Comparison of ENCODE assay signal across 30 mouse cellular contexts in genomic region chr7:29346212-29346611, GRCm38 (mm10). TPM values are rescaled to one million over a fixed set of nuclear protein-coding genes. Genes with fewer than 3 reads are reported as not detected.
DNase-seq lines count a peak whose midpoint lies in the region; ATAC-seq and TF ChIP-seq lines count a peak whose summit lies in the region.
"Had no signal": no experiment of that assay in that cellular context is flagged by ENCODE, and none has a peak within 500 bp of the region (broad histone marks: within the 10 kb centered on the region; RNA-seq: fewer than 3 reads in every experiment).

No protein-coding gene starts in this region.

- peaks cover 22% of the 10 kb centered on the region; the same call in 1 of the 2 replicates for H3K36me3 ChIP-seq in forebrain, embryonic 12.5 days (replicated peaks)
- no peaks in the 10 kb centered on the region; the same call in 1 of the 2 replicates for H3K36me3 ChIP-seq in forebrain, embryonic 11.5 days (ENCODE audit: control insufficient read depth, insufficient read depth, low read length)
- peaks cover 23% of the 10 kb centered on the region for H3K36me3 ChIP-seq in forebrain, postnatal 0 days (ENCODE audit: insufficient read depth)
- H3K36me3 ChIP-seq in midbrain, embryonic 11.5 days (ENCODE audit: control insufficient read depth, insufficient read depth, low read length) = peaks cover 5% of the 10 kb centered on the region; the same call in 1 of the 2 replicates

- no peaks in the 10 kb centered on the region for H3K9me3 ChIP-seq in forebrain, embryonic 12.5 days
- no peaks in the 10 kb centered on the region for H3K9me3 ChIP-seq in forebrain, embryonic 11.5 days (ENCODE audit: control insufficient read depth, low read length)
- H3K9me3 ChIP-seq in forebrain, postnatal 0 days (ENCODE audit: low read length) = no peaks in the 10 kb centered on the region
- H3K9me3 ChIP-seq in midbrain, embryonic 11.5 days (ENCODE audit: control insufficient read depth, low read length) = no peaks in the 10 kb centered on the region
- H3K9me3 ChIP-seq: embryonic facial prominence, embryonic 10.5 days; embryonic facial prominence, embryonic 15.5 days; hindbrain, embryonic 10.5 days; midbrain, embryonic 15.5 days had no signal

- H3K27me3 ChIP-seq in forebrain, embryonic 12.5 days = no peaks in the 10 kb centered on the region
- no peaks in the 10 kb centered on the region for H3K27me3 ChIP-seq in forebrain, embryonic 11.5 days (ENCODE audit: control insufficient read depth, insufficient read depth, low read length)
- no peaks in the 10 kb centered on the region for H3K27me3 ChIP-seq in forebrain, postnatal 0 days (ENCODE audit: insufficient read depth, low read length)
- H3K27me3 ChIP-seq in midbrain, embryonic 11.5 days (ENCODE audit: control insufficient read depth, insufficient read depth, low read length) = no peaks in the 10 kb centered on the region
- H3K27me3 ChIP-seq: CH12.LX; embryonic facial prominence, embryonic 15.5 days; midbrain, embryonic 15.5 days had no signal

- no peak overlapping the region for H3K9ac ChIP-seq in forebrain, embryonic 12.5 days
- H3K9ac ChIP-seq in forebrain, embryonic 11.5 days (ENCODE audit: low read length) = no peak overlapping the region
- H3K9ac ChIP-seq in forebrain, postnatal 0 days = no peak overlapping the region
- no peak overlapping the region for H3K9ac ChIP-seq in midbrain, embryonic 11.5 days (ENCODE audit: low read length)
- H3K9ac ChIP-seq: embryonic facial prominence, embryonic 15.5 days; liver, embryonic 14.5 days; lung, embryonic 14.5 days; midbrain, embryonic 15.5 days had no signal

- TF ChIP-seq CTCF in layer of hippocampus, adult 2 months (conservative IDR thresholded peaks at IDR 0.05) = no peak
- no peak for TF ChIP-seq CTCF in forebrain, postnatal 0 days (IDR thresholded peaks at IDR 0.05; ENCODE audit: low read depth)

- peaks cover 27% of the 10 kb centered on the region for H3K4me1 ChIP-seq in forebrain, embryonic 12.5 days
- peaks cover 2% of the 10 kb centered on the region; the same call in 1 of the 2 replicates for H3K4me1 ChIP-seq in forebrain, embryonic 11.5 days (replicated peaks; ENCODE audit: control insufficient read depth, insufficient read depth, low read length)
- H3K4me1 ChIP-seq in forebrain, postnatal 0 days (ENCODE audit: insufficient read depth) = peaks cover 10% of the 10 kb centered on the region
- H3K4me1 ChIP-seq in midbrain, embryonic 11.5 days (ENCODE audit: control insufficient read depth, insufficient read depth, low read length) = no peaks in the 10 kb centered on the region; the same call in 1 of the 2 replicates

- 60% methylated on average over 3 of the region's 3 CpGs for WGBS in forebrain, embryonic 12.5 days
- 73% methylated on average over 3 of the region's 3 CpGs for WGBS in forebrain, embryonic 11.5 days
- 55% methylated on average over 3 of the region's 3 CpGs for WGBS in forebrain, postnatal 0 days
- WGBS in midbrain, embryonic 11.5 days = 53% methylated on average over 3 of the region's 3 CpGs

- no peak overlapping the region for H3K4me3 ChIP-seq in forebrain, embryonic 12.5 days (replicated peaks)
- no peak overlapping the region for H3K4me3 ChIP-seq in forebrain, embryonic 11.5 days (ENCODE audit: low read depth, low read length)
- no peak overlapping the region for H3K4me3 ChIP-seq in layer of hippocampus, adult 2 months
- H3K4me3 ChIP-seq in forebrain, postnatal 0 days (ENCODE audit: low read depth, low read length) = no peak overlapping the region
- H3K4me3 ChIP-seq in midbrain, embryonic 11.5 days (ENCODE audit: low read depth, low read length) = no peak overlapping the region
- H3K4me3 ChIP-seq: embryonic facial prominence, embryonic 10.5 days; embryonic facial prominence, embryonic 15.5 days; hindbrain, embryonic 10.5 days; midbrain, embryonic 15.5 days had no signal

- no peak overlapping the region for H3K4me2 ChIP-seq in forebrain, embryonic 12.5 days
- H3K4me2 ChIP-seq in forebrain, embryonic 11.5 days (ENCODE audit: low read depth, low read length, severe bottlenecking) = no peak overlapping the region
- H3K4me2 ChIP-seq in forebrain, postnatal 0 days (ENCODE audit: low read depth) = no peak overlapping the region
- no peak overlapping the region for H3K4me2 ChIP-seq in midbrain, embryonic 11.5 days
- H3K4me2 ChIP-seq: embryonic facial prominence, embryonic 15.5 days; lung, embryonic 14.5 days; midbrain, embryonic 15.5 days had no signal

- H3K27ac ChIP-seq in forebrain, embryonic 12.5 days = peak overlapping the region; percentile 42
- H3K27ac ChIP-seq in forebrain, embryonic 11.5 days (ENCODE audit: low read depth, low read length) = no peak overlapping the region
- peak overlapping the region; percentile 62 for H3K27ac ChIP-seq in layer of hippocampus, adult 2 months
- H3K27ac ChIP-seq in forebrain, postnatal 0 days (ENCODE audit: low read depth, low read length) = peak overlapping the region; percentile 77
- H3K27ac ChIP-seq in midbrain, embryonic 11.5 days (ENCODE audit: low read depth, low read length) = no peak overlapping the region
- H3K27ac ChIP-seq: embryonic facial prominence, embryonic 10.5 days; embryonic facial prominence, embryonic 15.5 days; hindbrain, embryonic 10.5 days; liver, embryonic 14.5 days; midbrain, embryonic 15.5 days; stomach, postnatal 0 days had no signal

- DNase-seq in forebrain, embryonic 11.5 days (ENCODE audit: low spot score) = no peak
- no peak for DNase-seq in layer of hippocampus, adult 2 months (ENCODE audit: low spot score in 2 of 2)
- no peak for DNase-seq in layer of hippocampus, adult 8-10 months (ENCODE audit: low spot score in 2 of 2)
- DNase-seq in brain, adult 2 months (ENCODE audit: low read depth, low spot score) = peak; percentile 82
- peak; percentile 39 for DNase-seq in forebrain, postnatal 0 days
- no peak for DNase-seq in midbrain, embryonic 11.5 days (ENCODE audit: low spot score, missing footprints)
- DNase-seq in adrenal gland, postnatal 14 days = no peak
- DNase-seq: adrenal gland, postnatal 10 days; cerebellum, adult 2 months; cerebellum, postnatal 14 days; gastrocnemius, postnatal 10 days; heart, postnatal 14 days; kidney, adult 9 months; kidney, postnatal 14 days; liver; lung, embryonic 14.5 days; lung, postnatal 14 days; right cerebral cortex, postnatal 4 days; thymus, adult 18-20 months; thymus, postnatal 25 days had no signal

- no peak for ATAC-seq in forebrain, embryonic 12.5 days (ENCODE audit: low FRiP score)
- ATAC-seq in forebrain, embryonic 11.5 days (replicated peaks; ENCODE audit: low FRiP score) = no peak
- ATAC-seq in forebrain, postnatal 0 days = peak; percentile 36; the same call in 1 of the 2 replicates
- no peak for ATAC-seq in midbrain, embryonic 11.5 days (ENCODE audit: low FRiP score)
- ATAC-seq: intestine, postnatal 0 days; midbrain, embryonic 15.5 days had no signal

RNA-seq across cellular contexts. Expression of gene Dpf1, which starts 42.5 kb away (rescaled TPM):
- 118 and 147 TPM in 2 replicates for polyA plus RNA-seq in forebrain, embryonic 12.5 days (2016; fragmentation: Nextera tagmentation; extraction: Ambion mirVana)
- polyA plus RNA-seq in forebrain, embryonic 11.5 days (2014; fragmentation: Nextera tagmentation; extraction: Ambion mirVana) = 76.0 and 88.3 TPM in 2 replicates
- 100 to 1,000 TPM; 106 to 113 TPM for total RNA-seq in layer of hippocampus, adult 2 months (2021)
- total RNA-seq in layer of hippocampus, adult 8-10 months (2022) = 100 to 1,000 TPM in 2 of 4 experiments, 10 to 100 TPM in 2; 91.6 to 116 (median 104) TPM
- total RNA-seq in forebrain, postnatal 0 days (2014; rRNA removed) = 246 and 291 TPM in 2 replicates
- 243 and 248 TPM in 2 replicates for polyA plus RNA-seq in forebrain, postnatal 0 days (2015; fragmentation: Nextera tagmentation; extraction: Ambion mirVana)
- 59.9 and 62.9 TPM in 2 replicates for polyA plus RNA-seq in midbrain, embryonic 11.5 days (2014; fragmentation: Nextera tagmentation; extraction: Ambion mirVana)
- total RNA-seq in adrenal gland, postnatal 14 days (2021) = 1.8 and 2.4 TPM in 2 replicates
- total RNA-seq: granulocyte monocyte progenitor cell, adult 5-6 weeks had no signal

RNA-seq across cellular contexts. Expression of gene Ppp1r14a, which starts 57.1 kb away (rescaled TPM):
- 14.8 and 16.5 TPM in 2 replicates for polyA plus RNA-seq in forebrain, embryonic 12.5 days (2016; fragmentation: Nextera tagmentation; extraction: Ambion mirVana)
- 12.5 and 13.3 TPM in 2 replicates for polyA plus RNA-seq in forebrain, embryonic 11.5 days (2014; fragmentation: Nextera tagmentation; extraction: Ambion mirVana)
- 10 to 100 TPM; 20.8 to 21.6 TPM for total RNA-seq in layer of hippocampus, adult 2 months (2021)
- total RNA-seq in layer of hippocampus, adult 8-10 months (2022) = 10 to 100 TPM; 25.8 to 40.8 (median 33.5) TPM
- 1.5 and 2.0 TPM in 2 replicates for total RNA-seq in forebrain, postnatal 0 days (2014; rRNA removed)
- polyA plus RNA-seq in forebrain, postnatal 0 days (2015; fragmentation: Nextera tagmentation; extraction: Ambion mirVana) = 2.3 and 2.8 TPM in 2 replicates
- 21.6 and 21.8 TPM in 2 replicates for polyA plus RNA-seq in midbrain, embryonic 11.5 days (2014; fragmentation: Nextera tagmentation; extraction: Ambion mirVana)
- total RNA-seq in adrenal gland, postnatal 14 days (2021) = 10.9 and 12.4 TPM in 2 replicates
- total RNA-seq: CH12.LX; granulocyte monocyte progenitor cell, adult 5-6 weeks had no signal

Comparison
In these comparisons a context has a peak if more than half of its experiments do, and no peak if none do; other contexts are left out.
1. H3K27ac ChIP-seq: peak in forebrain, embryonic 12.5 days (single experiment), layer of hippocampus, adult 2 months (single experiment) and forebrain, postnatal 0 days (single experiment); none in forebrain, embryonic 11.5 days (single experiment) and midbrain, embryonic 11.5 days (single experiment).
2. DNase-seq: peak in brain, adult 2 months (single experiment) and forebrain, postnatal 0 days (single experiment); none in forebrain, embryonic 11.5 days (single experiment), layer of hippocampus, adult 2 months (0 of 2), layer of hippocampus, adult 8-10 months (0 of 2), midbrain, embryonic 11.5 days (single experiment) and adrenal gland, postnatal 14 days (single experiment).
3. RNA of gene Dpf1, which starts 42.5 kb away (total RNA-seq): 246 to 291 TPM in forebrain, postnatal 0 days, 106 to 113 TPM in layer of hippocampus, adult 2 months and 91.6 to 116 TPM in layer of hippocampus, adult 8-10 months; 1.8 to 2.4 TPM in adrenal gland, postnatal 14 days; every median in the first group is over 10 times any median in the second.